Mouse (Mus musculus) mouse embryonic stem cell (cell line): ENCODE data around the gene Lins1.

Experiments used
- in situ Hi-C, 2 experiments: fragments of 300-500 bp; cut with MboI; formaldehyde crosslinking; loops; 1 replicate in 1 of 2; 3 replicates in 1 of 2; pipeline ENCODE4 v1.14.3; 2019 to 2020; ENCODE audit warnings: low sequenced_read_pairs in 2 of 2, low pct_unique_long_range_greater_than_20kb in 1 of 2, mixed read lengths in 1 of 2; ENCODE audit not compliant: unreplicated experiment in 1 of 2

Lins1 gene

DNA sequence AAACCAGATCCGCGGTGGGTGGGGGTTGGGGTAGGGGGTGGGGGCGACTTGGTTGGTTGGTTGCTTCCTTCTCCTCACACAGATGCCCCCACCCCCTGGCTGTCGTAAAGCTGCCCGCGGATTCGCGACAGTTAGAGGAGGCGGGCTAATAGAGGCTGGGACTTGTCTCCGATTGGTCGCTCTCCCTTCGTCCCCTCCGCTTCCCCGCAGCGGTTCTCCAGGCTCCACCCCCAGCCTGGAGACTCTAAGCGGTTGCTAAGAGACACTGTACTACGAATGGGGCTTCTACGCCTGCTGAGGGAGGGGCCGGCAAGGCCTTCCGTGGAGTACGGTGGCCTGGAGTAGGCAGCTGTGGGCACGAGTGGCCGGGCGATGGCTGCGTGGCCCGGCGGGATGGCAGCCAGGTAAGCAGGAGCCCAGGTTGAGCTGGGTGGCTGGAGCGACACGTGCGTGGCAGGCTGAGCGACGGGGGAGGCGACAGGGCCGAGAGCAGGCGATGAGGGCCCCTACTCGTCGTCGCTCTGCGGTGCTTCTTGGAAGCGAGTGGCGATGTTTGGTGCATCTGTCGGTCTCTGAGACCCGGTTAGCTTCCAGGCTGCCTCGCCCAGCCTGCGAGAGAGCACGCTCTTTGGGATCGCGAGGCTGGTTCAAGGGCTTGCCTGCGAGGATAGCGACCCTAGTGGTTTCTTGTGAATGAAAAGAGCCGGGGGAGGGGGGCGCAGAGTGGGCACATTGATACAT lies at the start of gene Lins1:
Gene Lins1, plus strand, starts transcription at position 270 of the 741 bp plus-strand sequence.
- in situ Hi-C loops, result loop anchor here in 1 of 2 experiments (25.0 kb wide), 1 partner anchor 948 kb away; the partner anchor contains the start of genes Lrrc28 and Ttc23

DNA sequence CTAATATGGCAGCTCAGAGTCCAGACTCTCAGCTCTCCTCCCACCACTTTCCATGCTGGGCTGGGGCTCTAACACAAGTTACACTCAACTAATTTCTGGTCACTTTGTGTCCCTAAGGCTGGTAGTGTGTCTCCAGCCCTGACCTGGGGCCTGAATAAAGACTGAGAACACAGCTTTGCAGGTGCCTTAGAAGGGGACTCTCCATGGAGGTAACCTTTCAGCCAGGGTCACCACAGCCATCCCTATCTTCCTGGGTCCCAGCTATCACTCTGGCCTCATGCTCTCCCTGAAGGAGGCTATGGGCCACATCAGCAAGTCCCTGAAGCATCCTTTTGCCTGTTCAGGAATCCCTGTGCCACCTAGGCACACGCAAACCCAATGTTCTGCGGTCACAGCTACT lies 44.0 kb upstream of the Lins1 start:
- in situ Hi-C loops, result no loop called here

DNA sequence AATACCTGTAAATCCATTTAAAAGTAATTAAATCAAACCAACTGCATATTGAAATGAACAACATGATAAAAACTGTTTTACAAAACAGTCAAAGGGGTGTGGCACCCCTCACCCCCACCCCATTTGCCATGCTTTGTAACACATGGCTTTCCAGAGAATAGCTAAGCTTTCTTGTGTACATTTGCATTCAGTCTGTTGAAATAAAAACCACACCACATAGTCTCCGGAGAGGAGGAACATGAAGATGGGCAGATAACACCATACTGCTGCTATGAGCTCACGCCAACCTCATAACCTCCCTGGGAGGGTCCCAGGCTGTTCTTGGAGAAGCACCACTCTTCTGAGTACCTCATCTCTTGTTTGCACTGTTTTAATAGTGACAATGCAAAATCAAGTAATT lies 40.5 kb upstream of the Lins1 start:
- in situ Hi-C loops, result no loop called here

DNA sequence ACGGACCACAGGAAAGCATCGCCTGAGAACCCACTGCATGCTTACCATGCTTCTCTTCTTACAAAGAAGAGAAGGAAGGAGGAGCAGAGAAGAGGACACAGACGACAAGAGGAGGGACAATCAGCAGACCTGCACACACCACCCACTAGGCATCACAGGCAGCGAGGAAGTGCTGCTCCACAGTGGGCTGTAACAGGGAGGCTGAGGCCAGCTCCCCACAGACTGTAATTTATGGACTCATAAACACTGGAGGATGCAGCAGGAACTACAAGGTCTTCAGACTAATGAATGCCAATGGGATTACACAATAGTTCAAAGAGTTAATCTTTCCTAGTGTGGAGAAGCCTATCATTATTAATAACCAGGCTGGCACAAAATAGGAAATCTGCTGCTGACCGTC lies 38.8 kb upstream of the Lins1 start:
- in situ Hi-C loops, result loop anchor here (10.0 to 25.0 kb wide), 3 partner anchors 236 to 539 kb away; partner anchors contain the start of gene Chsy1 (in 1 of the 2)

DNA sequence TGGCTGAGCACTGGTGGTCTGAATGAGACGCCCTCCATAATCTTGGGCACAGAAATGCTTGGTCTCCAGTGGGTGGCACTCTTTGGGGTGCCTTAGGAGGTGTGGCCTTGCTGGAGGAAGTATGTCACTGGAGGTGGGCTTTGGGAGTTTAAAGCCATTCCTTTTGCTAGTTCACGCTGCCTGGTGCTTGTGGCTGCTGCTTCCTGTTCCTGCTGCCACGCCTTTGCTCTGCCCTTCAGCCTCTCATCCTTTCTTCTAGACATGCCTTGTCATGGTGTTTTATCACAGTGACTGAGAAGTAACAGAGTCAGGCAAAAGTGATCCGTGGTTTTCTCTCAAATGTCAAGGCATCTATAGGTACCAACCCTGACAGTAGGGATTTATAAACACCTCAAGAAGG lies 37.5 kb upstream of the Lins1 start:
- in situ Hi-C loops, result loop anchor here (10.0 to 25.0 kb wide), 3 partner anchors 237 to 540 kb away; partner anchors contain the start of gene Chsy1 (in 1 of the 2)

DNA sequence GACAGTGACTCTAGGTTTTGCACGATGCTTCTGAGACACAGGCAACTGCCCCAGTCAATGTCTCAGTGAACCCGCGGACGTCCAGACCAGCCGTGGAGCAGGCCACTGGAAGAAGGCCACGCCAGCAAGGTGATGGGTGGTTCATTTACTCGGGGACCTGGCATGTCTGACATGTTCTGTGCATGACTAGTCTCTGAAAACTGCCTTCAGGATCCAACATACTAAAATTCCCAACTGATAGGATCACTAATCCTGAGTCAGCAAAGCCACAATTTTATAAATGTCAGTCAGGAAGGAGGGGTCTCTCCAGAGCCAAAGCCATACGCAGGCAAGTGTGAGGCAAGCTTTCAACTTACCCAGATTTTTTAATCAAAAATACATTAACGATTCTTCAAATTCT lies 36.1 kb upstream of the Lins1 start:
- in situ Hi-C loops, result loop anchor here (10.0 to 25.0 kb wide), 3 partner anchors 239 to 541 kb away; partner anchors contain the start of gene Chsy1 (in 1 of the 2)

DNA sequence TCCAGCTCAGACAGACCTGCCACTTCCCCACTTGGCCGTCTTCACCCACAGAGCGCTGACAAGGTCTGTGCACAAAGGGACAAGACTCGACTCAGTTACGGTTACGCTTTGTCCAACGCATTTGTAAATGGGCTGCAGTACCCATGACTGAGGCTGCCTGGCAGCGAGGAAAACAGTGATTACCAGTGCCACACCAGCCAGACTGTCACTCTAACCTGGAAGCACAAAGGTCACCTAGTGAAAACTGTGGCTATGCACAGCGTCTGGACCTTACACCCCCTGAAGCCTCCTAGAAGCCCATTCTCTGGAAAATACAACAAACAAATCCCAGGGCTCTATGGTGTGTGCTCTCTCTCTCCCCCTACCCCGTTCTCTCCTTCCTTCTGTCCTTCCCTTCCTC lies 34.2 kb upstream of the Lins1 start:
- in situ Hi-C loops, result loop anchor here (5.0 to 25.0 kb wide), 4 partner anchors 241 to 543 kb away; partner anchors contain the start of gene Chsy1 (in 1 of the 2)

DNA sequence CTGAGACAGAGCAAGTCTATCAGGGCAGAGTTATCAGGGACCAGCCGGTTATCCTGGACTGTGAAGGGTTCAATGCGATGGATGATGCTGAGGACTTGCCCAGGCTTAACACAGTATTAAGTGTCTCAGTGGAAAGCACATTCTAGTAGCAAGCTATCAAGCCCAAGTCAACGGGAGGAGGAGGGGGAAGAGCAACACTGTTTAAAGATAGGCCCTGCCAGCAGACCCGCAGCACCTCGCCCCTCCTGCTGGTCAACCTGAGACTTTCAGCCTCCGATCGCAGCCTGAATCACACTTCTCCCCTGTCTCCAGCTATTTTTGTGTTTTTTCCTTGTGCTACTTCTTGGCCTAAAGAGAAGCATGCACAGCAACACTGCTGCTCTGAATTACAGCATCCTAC lies 29.4 kb upstream of the Lins1 start:
- in situ Hi-C loops, result loop anchor here (5.0 to 25.0 kb wide), 3 partner anchors 248 to 548 kb away; partner anchors contain the start of gene Chsy1 (in 1 of the 2)

DNA sequence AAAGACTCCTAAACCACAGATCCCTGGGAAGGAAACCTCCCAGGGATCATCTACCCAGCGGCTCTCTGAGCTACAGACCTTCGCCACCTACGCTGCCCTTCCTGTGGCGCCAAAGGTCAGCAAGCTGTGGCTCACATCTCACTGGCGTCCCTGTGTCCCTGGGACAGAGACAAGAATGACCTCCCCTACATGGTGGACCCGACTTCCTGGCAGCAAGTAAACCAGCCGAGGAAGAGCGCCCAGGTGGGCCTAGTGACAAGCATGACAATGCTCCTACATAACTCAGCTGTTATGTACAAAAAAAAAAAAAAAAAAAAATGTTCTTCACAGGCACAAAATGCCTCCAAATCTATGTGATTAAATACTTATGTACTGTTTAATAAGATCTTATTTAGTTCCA lies 28.7 kb upstream of the Lins1 start:
- in situ Hi-C loops, result loop anchor here (5.0 to 25.0 kb wide), 3 partner anchors 249 to 549 kb away; partner anchors contain the start of gene Chsy1 (in 1 of the 2)

DNA sequence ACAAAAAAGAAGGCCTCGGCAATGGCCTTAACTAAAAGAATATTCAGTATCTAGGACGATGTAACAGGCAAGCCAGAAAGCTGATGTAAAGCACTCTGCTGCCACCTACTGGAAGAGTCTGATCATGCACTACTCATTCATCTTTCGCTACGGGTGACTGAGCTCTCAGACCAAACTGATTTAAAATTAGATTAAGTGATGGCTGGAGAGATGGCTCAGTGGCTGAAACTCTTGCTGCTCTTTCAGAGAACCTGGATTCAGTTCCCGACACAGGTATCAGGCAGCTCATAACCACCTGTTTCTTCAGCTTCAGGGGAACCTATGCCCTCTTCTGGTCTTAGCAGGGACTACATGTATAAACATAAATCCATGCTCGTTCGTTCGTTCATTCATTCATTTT lies 28.1 kb upstream of the Lins1 start:
- in situ Hi-C loops, result loop anchor here (5.0 to 25.0 kb wide), 3 partner anchors 249 to 549 kb away; partner anchors contain the start of gene Chsy1 (in 1 of the 2)

DNA sequence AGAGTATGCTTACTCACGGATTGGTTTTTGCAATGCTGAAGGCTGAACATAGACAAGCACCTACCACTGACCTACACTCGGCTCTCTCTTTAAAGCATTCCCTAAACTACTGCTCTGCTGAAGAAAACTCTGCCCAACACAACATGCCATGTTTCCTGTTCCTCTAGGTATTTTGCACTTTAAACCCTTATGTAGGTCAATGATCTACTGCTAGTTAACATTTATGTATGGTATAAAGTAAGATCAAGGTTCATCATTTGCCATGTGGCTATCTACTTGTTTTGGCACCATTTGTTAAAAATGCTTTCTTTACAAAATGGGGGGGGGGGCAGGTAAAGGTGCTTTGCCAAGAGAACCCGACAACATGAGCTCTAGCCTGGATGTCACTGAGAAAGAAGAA lies 26.1 kb upstream of the Lins1 start:
- in situ Hi-C loops, result loop anchor here (5.0 to 25.0 kb wide), 3 partner anchors 251 to 551 kb away; partner anchors contain the start of gene Chsy1 (in 1 of the 2)

DNA sequence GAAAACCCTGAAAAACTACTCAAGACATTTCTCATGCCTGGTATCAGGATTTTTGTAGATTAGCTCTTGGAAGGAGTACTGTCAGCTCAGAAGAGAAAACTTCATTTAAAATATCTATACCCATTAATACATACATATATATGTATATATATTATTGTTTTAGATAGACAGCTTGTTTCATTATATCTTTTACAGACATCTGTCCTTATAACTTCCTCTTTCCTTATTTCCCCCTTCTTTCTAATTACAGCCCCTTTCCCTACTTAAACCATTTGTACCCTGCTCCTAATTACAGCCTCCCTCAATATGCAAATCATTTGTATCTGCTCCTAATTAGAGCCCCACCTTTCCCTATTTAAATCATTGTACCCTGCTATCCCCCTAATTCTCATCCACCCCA lies 22.6 kb upstream of the Lins1 start:
- in situ Hi-C loops, result loop anchor here (25.0 kb wide), 2 partner anchors 355 to 555 kb away; partner anchors contain the start of gene Chsy1 (in 1 of the 2)

DNA sequence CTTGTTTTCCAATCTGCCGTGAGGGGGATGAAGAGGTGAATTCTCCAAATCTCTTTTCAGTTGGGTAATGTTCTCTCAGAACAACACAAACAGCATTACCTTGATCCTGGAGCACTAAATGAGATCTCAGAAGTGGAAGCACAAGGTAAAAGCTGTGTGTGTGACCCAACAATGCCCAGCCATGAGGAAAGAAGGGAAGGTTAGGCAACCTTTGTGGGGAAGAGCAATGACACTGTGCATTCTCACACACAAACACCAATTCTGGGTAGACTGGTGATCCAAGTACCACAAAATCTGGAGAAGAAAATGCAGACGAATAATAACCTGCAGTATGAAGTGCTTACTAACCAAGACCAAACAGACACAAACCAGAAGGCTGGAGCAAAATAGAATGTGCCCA lies 13.9 kb upstream of the Lins1 start:
- in situ Hi-C loops, result loop anchor here in 1 of 2 experiments (25.0 kb wide), 1 partner anchor 962 kb away; the partner anchor contains the start of genes Lrrc28 and Ttc23

DNA sequence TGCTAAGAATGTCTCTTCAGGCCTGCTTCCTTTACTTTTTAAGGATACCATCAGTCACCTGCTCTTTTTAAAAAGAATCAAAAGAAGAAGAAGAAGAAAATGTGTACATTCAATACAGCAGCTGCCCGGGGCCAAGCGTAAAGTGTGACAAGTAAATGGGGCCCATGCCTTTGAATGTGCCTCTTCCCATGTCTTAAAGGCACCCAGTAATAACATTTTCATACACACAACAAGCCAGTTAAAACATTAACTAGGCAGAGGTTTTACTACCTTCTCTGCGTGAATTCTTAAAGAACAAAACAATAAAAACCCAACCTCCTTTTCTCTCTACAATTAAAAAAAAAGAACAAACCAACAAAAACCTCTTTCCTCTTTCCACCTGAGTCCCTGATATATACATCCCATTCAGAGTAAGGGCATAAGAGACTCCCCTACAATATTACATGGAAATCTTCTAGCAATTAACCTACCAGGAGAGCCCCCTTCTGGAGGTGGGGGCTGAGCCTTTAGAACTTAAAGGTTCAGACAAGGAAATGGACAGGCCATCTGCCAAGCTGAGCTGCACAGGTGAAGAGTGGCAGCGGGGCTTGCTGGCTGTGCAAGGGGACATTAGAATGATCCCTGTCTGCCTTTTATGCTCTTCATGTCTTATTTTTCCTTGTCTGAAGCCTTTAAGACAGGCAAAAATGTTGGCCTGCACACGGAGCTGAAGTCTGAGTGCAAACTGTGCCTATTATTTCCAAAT lies 7.4 kb upstream of the Lins1 start:
- in situ Hi-C loops, result loop anchor here in 1 of 2 experiments (25.0 kb wide), 1 partner anchor 955 kb away; the partner anchor contains the start of genes Lrrc28 and Ttc23

DNA sequence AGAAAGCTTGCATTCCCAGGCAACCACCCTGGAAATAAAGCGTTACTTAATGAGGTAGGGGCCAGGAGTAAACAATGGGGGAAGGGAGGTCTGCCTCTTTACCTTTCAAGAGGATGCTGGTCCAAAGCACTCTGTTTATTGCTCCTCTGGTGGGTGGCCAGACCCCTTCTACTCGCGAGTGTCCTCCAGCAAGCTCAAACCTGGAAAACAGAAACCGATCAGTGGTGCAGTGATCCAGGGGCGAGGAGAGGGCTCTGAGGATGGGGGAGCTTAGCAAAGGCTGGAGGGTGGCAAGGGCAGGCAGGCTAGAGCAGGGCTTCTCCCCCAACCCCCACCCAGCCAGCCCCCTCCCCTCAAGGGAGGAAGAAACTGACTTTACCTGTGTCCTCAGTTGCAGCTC lies 968 bp upstream of the Lins1 start:
- in situ Hi-C loops, result loop anchor here in 1 of 2 experiments (25.0 kb wide), 1 partner anchor 949 kb away; the partner anchor contains the start of genes Lrrc28 and Ttc23

DNA sequence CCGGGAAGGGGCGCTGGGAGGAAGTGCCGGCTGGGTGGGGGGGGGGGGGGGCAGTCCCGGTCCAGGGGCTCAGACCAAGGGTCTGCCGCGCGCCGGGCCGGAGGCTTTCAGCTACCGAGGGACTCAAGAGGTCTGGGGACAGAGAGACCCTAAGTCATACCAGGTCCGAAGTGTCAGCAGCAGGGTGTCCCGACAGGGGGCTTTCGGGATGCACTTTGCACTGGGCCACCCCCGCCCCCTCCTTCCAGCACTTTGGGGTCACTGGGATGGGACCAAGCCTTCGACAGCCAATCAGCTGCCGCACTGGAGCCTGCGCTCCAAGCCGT lies 432 bp upstream of the Lins1 start, which contains the start of gene Asb7:
Gene Asb7, minus strand, starts transcription at position 303 of the 326 bp plus-strand sequence.
- in situ Hi-C loops, result loop anchor here in 1 of 2 experiments (25.0 kb wide), 1 partner anchor 948 kb away; the partner anchor contains the start of genes Lrrc28 and Ttc23

DNA sequence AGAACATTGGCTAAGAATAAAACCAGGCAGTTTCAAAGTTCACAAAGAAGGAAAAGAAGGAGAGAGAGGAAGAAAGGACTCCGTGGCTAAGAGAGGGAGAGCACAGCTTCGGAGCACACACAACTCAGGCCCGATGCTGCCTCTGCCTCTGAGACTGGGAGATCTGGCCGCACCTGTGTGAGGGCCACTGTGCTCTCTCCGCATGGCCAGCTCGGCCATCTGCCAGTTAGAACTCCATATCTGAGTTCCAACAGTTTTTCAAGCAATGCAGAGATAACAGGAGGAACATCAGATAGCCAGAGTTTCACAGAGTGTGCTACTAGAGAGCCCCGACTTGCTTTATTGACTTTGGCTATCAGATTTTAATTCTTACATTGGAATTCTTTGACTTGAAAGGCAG lies 4.8 kb downstream of the Lins1 start:
- in situ Hi-C loops, result loop anchor here in 1 of 2 experiments (25.0 kb wide), 1 partner anchor 943 kb away; the partner anchor contains the start of genes Lrrc28 and Ttc23

DNA sequence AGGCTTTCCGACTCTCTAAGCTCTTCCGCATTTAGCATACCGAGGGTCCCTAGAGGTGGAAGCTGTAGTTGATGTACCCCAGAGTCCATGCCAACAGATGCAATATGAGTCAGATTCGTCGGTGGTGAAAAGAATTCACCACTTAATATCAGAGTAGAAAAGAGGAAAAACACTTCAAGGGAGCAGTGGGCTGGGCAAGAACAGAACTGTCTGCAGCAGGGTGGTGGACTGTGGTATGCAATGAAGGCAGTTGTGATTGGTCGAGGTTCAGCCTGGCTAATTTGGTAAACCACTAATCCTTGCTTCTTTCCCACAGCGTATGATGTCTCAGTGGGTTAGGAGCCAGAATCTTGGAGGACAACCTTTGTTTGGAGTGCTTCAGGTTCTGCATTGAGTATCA lies 13.0 kb downstream of the Lins1 start:
- in situ Hi-C loops, result no loop called here
